In the genomic region with DNA sequence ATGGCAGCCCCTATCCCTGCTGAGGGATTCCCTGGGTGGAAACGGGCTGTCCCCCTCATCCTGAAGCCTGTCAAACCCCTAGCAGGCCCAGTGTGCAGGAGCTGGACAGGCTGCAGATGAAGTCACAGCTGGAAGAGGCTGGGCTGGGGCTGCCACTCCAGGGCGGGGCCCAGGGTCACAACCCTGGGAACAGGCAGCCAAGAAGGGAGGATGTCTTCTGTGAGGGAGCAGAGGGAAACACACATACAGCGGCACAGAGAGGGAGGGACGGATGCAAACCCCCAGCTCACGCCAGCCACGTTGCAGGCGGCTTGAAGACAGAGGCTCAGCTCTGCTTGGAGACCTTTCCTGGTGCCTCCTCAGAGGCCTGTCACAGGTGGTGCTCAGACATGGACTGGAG, we compare ENCODE assay signal across 12 mouse cellular contexts. TPM values are rescaled to one million over a fixed set of nuclear protein-coding genes. Genes with fewer than 3 reads are reported as not detected.
A peak's percentile ranks its signal among the peaks of the same experiment; 100 is the strongest.
DNase-seq lines count a peak whose midpoint lies in the region; ATAC-seq and TF ChIP-seq lines count a peak whose summit lies in the region.
"Had no signal": no experiment of that assay in that cellular context is flagged by ENCODE, and none has a peak within 500 bp of the region (broad histone marks: within the 10 kb centered on the region; RNA-seq: fewer than 3 reads in every experiment).

No protein-coding gene starts in this region.

- TF ChIP-seq CTCF in kidney, postnatal 0 days (IDR thresholded peaks at IDR 0.05; ENCODE audit: low read depth) = no peak

- H3K36me3 ChIP-seq in kidney, postnatal 0 days (ENCODE audit: insufficient read depth, low read length) = no peaks in the 10 kb centered on the region
- no peaks in the 10 kb centered on the region for H3K36me3 ChIP-seq in stomach, embryonic 14.5 days (ENCODE audit: control insufficient read depth, insufficient read depth, low read length)
- no peaks in the 10 kb centered on the region for H3K36me3 ChIP-seq in hindbrain, embryonic 14.5 days (replicated peaks; ENCODE audit: control insufficient read depth, insufficient read depth)
- H3K36me3 ChIP-seq in liver, embryonic 11.5 days (ENCODE audit: control insufficient read depth, insufficient read depth, low read length) = no peaks in the 10 kb centered on the region
- H3K36me3 ChIP-seq: kidney, embryonic 15.5 days; neural tube, embryonic 13.5 days had no signal

- no peak overlapping the region for H3K9ac ChIP-seq in kidney, postnatal 0 days (ENCODE audit: low read depth, low read length)
- H3K9ac ChIP-seq in stomach, embryonic 14.5 days (replicated peaks; ENCODE audit: low read depth, low read length) = no peak overlapping the region
- no peak overlapping the region for H3K9ac ChIP-seq in hindbrain, embryonic 14.5 days
- no peak overlapping the region for H3K9ac ChIP-seq in liver, embryonic 11.5 days (ENCODE audit: low read depth, low read length)
- H3K9ac ChIP-seq: kidney, embryonic 15.5 days; neural tube, embryonic 13.5 days had no signal

- no peak overlapping the region for H3K4me3 ChIP-seq in kidney, postnatal 0 days (replicated peaks; ENCODE audit: low read depth, low read length)
- H3K4me3 ChIP-seq in stomach, embryonic 14.5 days (ENCODE audit: low read depth, low read length) = no peak overlapping the region
- H3K4me3 ChIP-seq in hindbrain, embryonic 14.5 days (replicated peaks; ENCODE audit: low read length) = no peak overlapping the region
- no peak overlapping the region for H3K4me3 ChIP-seq in liver, embryonic 11.5 days (ENCODE audit: low read depth, low read length)
- H3K4me3 ChIP-seq: kidney, embryonic 15.5 days; neural tube, embryonic 13.5 days had no signal

- no peak overlapping the region for H3K4me2 ChIP-seq in kidney, postnatal 0 days (ENCODE audit: low read length)
- H3K4me2 ChIP-seq in stomach, embryonic 14.5 days (replicated peaks; ENCODE audit: low read depth, low read length) = no peak overlapping the region
- H3K4me2 ChIP-seq in hindbrain, embryonic 14.5 days (replicated peaks) = no peak overlapping the region
- no peak overlapping the region for H3K4me2 ChIP-seq in liver, embryonic 11.5 days
- H3K4me2 ChIP-seq: kidney, embryonic 15.5 days; neural tube, embryonic 13.5 days had no signal

- no peaks in the 10 kb centered on the region for H3K9me3 ChIP-seq in kidney, postnatal 0 days (replicated peaks; ENCODE audit: low read length)
- H3K9me3 ChIP-seq in stomach, embryonic 14.5 days (ENCODE audit: control insufficient read depth, low read depth, low read length) = no peaks in the 10 kb centered on the region
- no peaks in the 10 kb centered on the region for H3K9me3 ChIP-seq in hindbrain, embryonic 14.5 days (ENCODE audit: control insufficient read depth, low read length)
- H3K9me3 ChIP-seq in liver, embryonic 11.5 days (ENCODE audit: control insufficient read depth, low read length) = no peaks in the 10 kb centered on the region
- H3K9me3 ChIP-seq: kidney, embryonic 15.5 days; neural tube, embryonic 13.5 days had no signal

- peaks cover 25% of the 10 kb centered on the region; the same call in 1 of the 2 replicates for H3K4me1 ChIP-seq in kidney, postnatal 0 days (replicated peaks; ENCODE audit: insufficient read depth, low read length)
- H3K4me1 ChIP-seq in stomach, embryonic 14.5 days (ENCODE audit: control insufficient read depth, insufficient read depth, low read length) = peaks cover 39% of the 10 kb centered on the region
- 0 out of 2 replicates have a peak, but pooled peaks cover 3% of the 10 kb centered on the region for H3K4me1 ChIP-seq in hindbrain, embryonic 14.5 days (replicated peaks; ENCODE audit: control insufficient read depth, insufficient read depth, low read length)
- H3K4me1 ChIP-seq in liver, embryonic 11.5 days (replicated peaks; ENCODE audit: control insufficient read depth, insufficient read depth, low read length) = peaks cover 16% of the 10 kb centered on the region

- H3K27me3 ChIP-seq in kidney, postnatal 0 days (ENCODE audit: insufficient read depth, low read length) = no peaks in the 10 kb centered on the region
- H3K27me3 ChIP-seq in stomach, embryonic 14.5 days (ENCODE audit: control insufficient read depth, insufficient read depth, low read length) = no peaks in the 10 kb centered on the region
- H3K27me3 ChIP-seq in hindbrain, embryonic 14.5 days (ENCODE audit: control insufficient read depth, insufficient read depth, low read length) = peaks cover 40% of the 10 kb centered on the region
- H3K27me3 ChIP-seq in liver, embryonic 11.5 days (replicated peaks; ENCODE audit: control insufficient read depth, insufficient read depth, low read length) = peaks cover 46% of the 10 kb centered on the region

- intact Hi-C loops in heart, postnatal 25 days (cut with DNase I) = no loop called here

- WGBS in kidney, postnatal 0 days = 41% methylated on average over 7 of the region's 7 CpGs
- WGBS in stomach, embryonic 14.5 days = 49% methylated on average over 7 of the region's 7 CpGs
- 72% methylated on average over 7 of the region's 7 CpGs for WGBS in hindbrain, embryonic 14.5 days
- WGBS in liver, embryonic 11.5 days = 70% methylated on average over 7 of the region's 7 CpGs

- H3K27ac ChIP-seq in kidney, postnatal 0 days = no peak overlapping the region
- peak overlapping the region; percentile 17; the same call in 1 of the 2 replicates for H3K27ac ChIP-seq in stomach, embryonic 14.5 days (ENCODE audit: low read length)
- no peak overlapping the region for H3K27ac ChIP-seq in hindbrain, embryonic 14.5 days
- no peak overlapping the region for H3K27ac ChIP-seq in liver, embryonic 11.5 days (ENCODE audit: low read depth, low read length)
- H3K27ac ChIP-seq: kidney, embryonic 15.5 days; neural tube, embryonic 13.5 days had no signal

- ATAC-seq in kidney, postnatal 0 days (replicated peaks; ENCODE audit: low FRiP score, low read depth) = no peak
- no peak for ATAC-seq in stomach, embryonic 14.5 days (ENCODE audit: insufficient number of reproducible peaks, insufficient read depth, low FRiP score, low read depth)
- no peak for ATAC-seq in hindbrain, embryonic 14.5 days (ENCODE audit: low FRiP score)
- ATAC-seq in liver, embryonic 11.5 days (replicated peaks; ENCODE audit: low FRiP score) = no peak

- peak; percentile 30 for DNase-seq in kidney, postnatal 0 days (ENCODE audit: low spot score)
- DNase-seq in kidney, adult 8-10 months = no peak
- peak; percentile 50 for DNase-seq in ZHBTc4 (ENCODE audit: low read depth, low spot score)
- peak; percentile 67 for DNase-seq in heart, postnatal 25 days (ENCODE audit: low spot score)
- DNase-seq in liver = no peak
- DNase-seq in hindbrain, embryonic 14.5 days (ENCODE audit: low spot score) = no peak
- DNase-seq in liver, embryonic 11.5 days (ENCODE audit: low spot score) = no peak
- DNase-seq: cerebellum, adult 2 months had no signal

RNA-seq across cellular contexts. Expression of gene Lif, which starts 6.7 kb away (rescaled TPM):
- 0.11 and 0.24 TPM in 2 replicates for polyA plus RNA-seq in kidney, postnatal 0 days (2015; fragmentation: Nextera tagmentation; extraction: Ambion mirVana)
- total RNA-seq in heart, postnatal 25 days (2021) = under 1 TPM; 0.17 to 0.55 TPM
- polyA plus RNA-seq in stomach, embryonic 14.5 days (2014; fragmentation: Nextera tagmentation; extraction: Ambion mirVana) = 0.30 and 0.32 TPM in 2 replicates
- 0.29 TPM in 1 of 2 replicates, not detected in the other for polyA plus RNA-seq in hindbrain, embryonic 14.5 days (2014; fragmentation: Nextera tagmentation; extraction: Ambion mirVana)
- 0.06 TPM in 1 of 2 replicates, not detected in the other for polyA plus RNA-seq in liver, embryonic 11.5 days (2014; fragmentation: Nextera tagmentation; extraction: Ambion mirVana)
- polyA plus RNA-seq: neural tube, embryonic 13.5 days had no signal

RNA-seq across cellular contexts. Expression of gene Osm, which starts 27.8 kb away (rescaled TPM):
- 0.09 and 0.11 TPM in 2 replicates for polyA plus RNA-seq in kidney, postnatal 0 days (2015; fragmentation: Nextera tagmentation; extraction: Ambion mirVana)
- total RNA-seq in heart, postnatal 25 days (2021) = not detected
- polyA plus RNA-seq in stomach, embryonic 14.5 days (2014; fragmentation: Nextera tagmentation; extraction: Ambion mirVana) = 0.18 TPM in 1 of 2 replicates, not detected in the other
- polyA plus RNA-seq in hindbrain, embryonic 14.5 days (2014; fragmentation: Nextera tagmentation; extraction: Ambion mirVana) = not detected in 2 replicates
- polyA plus RNA-seq in liver, embryonic 11.5 days (2014; fragmentation: Nextera tagmentation; extraction: Ambion mirVana) = 0.32 and 0.33 TPM in 2 replicates
- polyA plus RNA-seq: kidney, embryonic 15.5 days; limb, embryonic 11.5 days; neural tube, embryonic 13.5 days had no signal

RNA-seq across cellular contexts. Expression of gene Castor1, which starts 46.0 kb away (rescaled TPM):
- polyA plus RNA-seq in kidney, postnatal 0 days (2015; fragmentation: Nextera tagmentation; extraction: Ambion mirVana) = 6.5 and 6.7 TPM in 2 replicates
- 1 to 10 TPM; 3.8 to 7.4 TPM for total RNA-seq in heart, postnatal 25 days (2021)
- polyA plus RNA-seq in stomach, embryonic 14.5 days (2014; fragmentation: Nextera tagmentation; extraction: Ambion mirVana) = 2.6 and 3.3 TPM in 2 replicates
- 3.8 and 4.5 TPM in 2 replicates for polyA plus RNA-seq in hindbrain, embryonic 14.5 days (2014; fragmentation: Nextera tagmentation; extraction: Ambion mirVana)
- polyA plus RNA-seq in liver, embryonic 11.5 days (2014; fragmentation: Nextera tagmentation; extraction: Ambion mirVana) = 2.0 and 2.4 TPM in 2 replicates

Comparison
In these comparisons a context has a peak if more than half of its experiments do, and no peak if none do; other contexts are left out.
1. DNase-seq: peak in kidney, postnatal 0 days (single experiment), ZHBTc4 (single experiment) and heart, postnatal 25 days (single experiment); none in kidney, adult 8-10 months (0 of 2), liver (single experiment), hindbrain, embryonic 14.5 days (single experiment) and liver, embryonic 11.5 days (single experiment).